Mouse (Mus musculus) cortical plate, adult 2 months (tissue): ENCODE measurements around the gene Acsm1. TPM values are rescaled to one million over a fixed set of nuclear protein-coding genes. Genes with fewer than 3 reads are reported as not detected.
A peak's percentile ranks its signal among the peaks of the same experiment; 100 is the strongest.

ENCODE experiments used
- H3K27ac ChIP-seq: fragments of 200-500 bp; 2 replicates; pipeline ENCODE4 v1.5.1; 2012; ENCODE audit warnings: low read length, control low read depth, inconsistent platforms; ENCODE audit not compliant: insufficient read depth
- H3K4me1 ChIP-seq: fragments of 200-500 bp; 2 replicates; pipeline ENCODE4 v1.6.1; 2011; ENCODE audit warnings: low read length; ENCODE audit not compliant: control insufficient read depth, insufficient read depth
- H3K4me3 ChIP-seq: fragments of 200-500 bp; 2 replicates; pipeline ENCODE4 v1.5.1; 2011; ENCODE audit warnings: mild to moderate bottlenecking, low read length, control low read depth; ENCODE audit not compliant: insufficient read depth
- CTCF ChIP-seq: fragments of 200-500 bp; IDR thresholded peaks from 2 replicates; pipeline ENCODE4 v1.5.1; 2011; ENCODE audit warnings: mild to moderate bottlenecking, control low read depth, low read length; ENCODE audit not compliant: insufficient read depth; ENCODE audit errors: extremely low read depth
- POLR2A ChIP-seq: fragments of 200-500 bp; IDR thresholded peaks from 2 replicates; pipeline ENCODE4 v1.6.1; 2011; ENCODE audit warnings: mild to moderate bottlenecking, low read length, control low read depth; ENCODE audit not compliant: insufficient read depth; ENCODE audit errors: extremely low read depth
- polyA plus RNA-seq: library from polyadenylated mRNA; depleted of rRNA; stranded (reverse); fragments of >200 nt; gene quantifications from 2 replicates; pipeline ENCODE4 v1.2.3, GENCODE M21; 2012; rRNA removed

Acsm1 gene
- polyA plus RNA-seq, 1 experiment: not detected

DNA sequence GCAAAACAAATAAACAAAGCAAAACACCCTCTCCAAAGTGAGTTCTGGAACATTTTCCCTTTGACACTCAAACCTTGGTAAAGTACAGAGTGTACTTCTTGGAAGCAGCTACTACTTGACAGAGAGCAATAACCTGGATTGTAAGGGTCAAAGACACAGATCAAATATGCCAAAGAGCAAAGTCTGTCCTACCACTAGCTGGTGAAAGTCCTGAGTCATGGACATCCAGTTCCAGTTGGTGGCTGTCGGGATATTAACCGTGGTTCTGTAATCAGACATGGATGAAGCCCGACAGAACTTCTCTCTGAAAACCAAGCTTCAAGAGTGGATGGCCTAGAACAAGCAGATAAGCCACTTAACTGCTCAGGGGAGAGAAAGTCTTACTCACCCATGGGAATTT is 61.1 kb downstream of the Acsm1 start:
- no peak overlapping the region for H3K4me3 ChIP-seq
- H3K27ac ChIP-seq: no peak overlapping the region
- no peaks in the 10 kb centered on the region for H3K4me1 ChIP-seq
- TF ChIP-seq CTCF (no peak), POLR2A (no peak)

DNA sequence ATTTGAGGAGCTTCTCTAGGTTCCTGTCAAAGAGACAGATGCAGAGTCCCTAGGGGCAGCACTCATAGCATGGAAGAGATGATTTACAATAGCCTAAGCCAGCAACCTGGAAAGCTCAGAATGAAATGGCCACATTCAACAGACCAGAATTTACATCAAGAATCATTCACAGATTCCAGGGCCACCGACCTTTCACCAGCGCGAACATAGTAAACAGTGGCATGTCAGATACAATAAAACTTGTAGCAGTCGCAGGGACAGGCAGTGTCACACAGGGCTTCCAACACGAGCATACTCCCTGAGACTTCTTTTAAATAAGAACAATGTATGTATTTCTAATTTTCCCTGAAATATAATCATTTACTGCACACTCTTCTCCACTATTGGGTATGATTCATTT is 63.6 kb downstream of the Acsm1 start:
- TF ChIP-seq POLR2A (no peak), CTCF (no peak)
- H3K4me3 ChIP-seq: no peak overlapping the region
- no peak overlapping the region for H3K27ac ChIP-seq
- H3K4me1 ChIP-seq: no peaks in the 10 kb centered on the region

DNA sequence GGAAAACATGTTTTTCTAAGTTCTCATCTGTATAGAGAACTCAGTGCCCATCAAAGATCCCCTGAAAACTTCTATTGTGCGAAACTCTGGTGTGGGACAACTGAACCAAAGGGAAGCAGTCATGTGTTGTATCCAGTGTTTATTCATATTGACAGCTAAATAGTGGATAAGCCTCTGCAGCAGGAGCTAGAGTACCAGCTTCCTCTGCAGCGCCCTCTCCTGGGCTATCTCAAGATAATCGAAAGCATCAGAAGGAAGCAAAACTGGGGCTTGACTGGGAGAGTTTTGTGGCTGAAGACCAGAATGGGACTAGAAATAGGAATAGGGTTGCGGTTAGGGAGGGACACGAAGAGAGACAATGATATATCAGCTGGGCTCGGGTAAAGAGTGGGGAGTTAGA is 64.1 kb downstream of the Acsm1 start:
- TF ChIP-seq POLR2A (no peak), CTCF (peak; percentile 35)
- no peaks in the 10 kb centered on the region for H3K4me1 ChIP-seq
- no peak overlapping the region for H3K27ac ChIP-seq
- no peak overlapping the region for H3K4me3 ChIP-seq

DNA sequence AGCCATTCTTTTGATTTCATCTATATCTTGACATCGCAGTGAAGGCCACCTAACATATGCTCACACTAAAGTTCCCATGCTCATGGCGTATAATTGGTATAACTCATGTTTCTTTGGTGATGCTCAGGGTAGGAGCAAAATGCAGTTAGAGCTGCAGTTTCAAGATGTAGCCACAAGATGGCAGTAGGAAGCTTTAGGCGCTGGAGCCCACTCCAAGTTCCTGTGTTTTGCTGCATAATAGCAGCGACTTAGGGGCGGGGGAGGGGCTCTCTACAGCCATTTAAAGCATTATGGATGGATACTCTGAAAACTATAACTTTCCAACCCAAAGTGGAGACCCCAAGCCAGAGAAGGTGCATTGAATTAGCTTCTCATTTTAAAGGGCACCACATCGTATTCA is 66.6 kb downstream of the Acsm1 start:
- TF ChIP-seq CTCF (peak; percentile 82), POLR2A (no peak)
- no peaks in the 10 kb centered on the region for H3K4me1 ChIP-seq
- no peak overlapping the region for H3K4me3 ChIP-seq
- no peak overlapping the region for H3K27ac ChIP-seq

DNA sequence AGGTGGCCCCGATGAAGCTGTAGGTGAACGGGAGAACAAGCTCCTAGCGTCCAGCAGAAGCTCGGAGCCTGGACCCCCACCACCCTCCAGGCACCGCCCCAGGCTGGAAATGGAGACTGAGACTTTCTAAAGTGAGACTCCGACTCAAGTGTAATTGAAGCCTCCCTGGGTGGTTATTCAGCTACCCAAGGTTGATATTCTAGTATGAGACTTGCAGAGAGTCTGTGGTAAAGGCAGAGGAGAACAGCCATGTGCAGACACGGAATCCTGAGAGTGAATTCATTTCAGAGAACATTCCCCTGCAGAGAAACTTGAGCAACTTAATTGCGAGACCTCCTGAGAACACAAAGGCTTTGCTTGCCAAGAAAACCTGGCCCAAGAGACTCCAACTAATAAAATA is 73.3 kb downstream of the Acsm1 start:
- no peak for TF ChIP-seq CTCF
- no peak for TF ChIP-seq POLR2A
- no peak overlapping the region for H3K27ac ChIP-seq
- H3K4me3 ChIP-seq: no peak overlapping the region
- no peaks in the 10 kb centered on the region for H3K4me1 ChIP-seq

DNA sequence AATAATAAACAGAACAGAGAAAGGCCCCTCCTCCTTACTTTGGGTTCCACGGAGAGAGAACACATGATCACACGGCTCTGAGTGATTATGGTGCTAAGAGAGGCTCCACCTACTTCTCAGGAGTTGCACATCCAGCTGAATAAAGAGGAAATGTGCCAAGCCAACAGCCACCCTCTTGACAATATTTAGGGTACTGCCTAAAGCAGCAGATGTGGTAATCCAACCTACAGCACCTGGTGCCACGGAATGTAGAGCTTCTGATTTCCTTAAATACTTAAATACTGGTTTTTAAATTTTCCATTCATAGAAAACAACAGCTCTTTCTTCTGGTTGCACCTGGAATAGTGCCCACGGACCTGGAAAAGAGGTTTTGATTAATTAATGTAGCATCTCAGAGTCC is 75.9 kb downstream of the Acsm1 start:
- Histone ChIP-seq H3K4me1 (no peaks in the 10 kb centered on the region), H3K4me3 (no peak overlapping the region), H3K27ac (no peak overlapping the region)
- TF ChIP-seq POLR2A (no peak), CTCF (no peak)

DNA sequence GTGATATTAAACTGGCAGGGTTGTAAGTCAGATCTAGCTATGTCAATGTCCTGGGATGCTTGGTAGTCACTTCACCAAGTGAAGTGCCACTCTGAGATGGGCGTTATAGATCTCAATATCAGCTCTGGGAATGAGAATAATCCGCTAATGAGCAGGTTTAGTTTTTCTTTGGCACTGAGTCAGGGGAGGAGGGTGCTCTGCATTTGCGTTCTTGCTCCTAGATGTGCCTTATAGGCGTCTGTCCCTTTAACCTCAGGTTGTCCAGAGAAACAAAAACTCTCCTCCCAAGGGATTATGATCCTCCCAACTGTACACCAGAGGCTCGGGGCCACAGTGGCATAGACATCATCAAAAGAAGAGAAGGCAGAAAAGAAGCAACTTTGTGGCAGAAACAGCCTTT is 82.9 kb downstream of the Acsm1 start, which contains the start of gene Acsm4:
Gene Acsm4 (plus strand): TSS at position 301 of the 400 bp plus-strand sequence.
- no peaks in the 10 kb centered on the region for H3K4me1 ChIP-seq
- TF ChIP-seq CTCF (no peak), POLR2A (no peak)
- H3K27ac ChIP-seq: no peak within 1 kb of the TSS
- H3K4me3 ChIP-seq: no peak within 1 kb of the TSS

DNA sequence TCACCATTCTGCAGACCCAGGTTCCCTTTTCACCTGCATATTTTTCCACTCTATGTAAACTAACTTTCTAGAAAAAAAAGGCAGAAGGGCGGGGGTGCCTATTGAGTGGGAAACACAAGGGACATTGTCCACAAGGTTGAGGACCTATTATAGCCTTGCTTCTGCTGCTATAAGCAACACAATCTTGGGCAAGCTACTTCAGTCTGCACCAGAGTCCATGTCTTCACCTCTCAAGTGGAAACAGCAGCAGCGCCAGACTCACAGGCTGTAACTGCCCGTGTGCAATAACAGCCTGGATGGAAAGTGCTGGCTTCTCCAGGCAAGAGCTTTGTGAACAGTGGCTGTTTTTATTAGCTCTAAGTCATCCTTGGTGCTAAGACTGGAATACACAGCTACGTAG is 85.5 kb downstream of the Acsm1 start:
- no peaks in the 10 kb centered on the region for H3K4me1 ChIP-seq
- TF ChIP-seq POLR2A: no peak
- no peak for TF ChIP-seq CTCF
- no peak overlapping the region for H3K27ac ChIP-seq
- H3K4me3 ChIP-seq: no peak overlapping the region

DNA sequence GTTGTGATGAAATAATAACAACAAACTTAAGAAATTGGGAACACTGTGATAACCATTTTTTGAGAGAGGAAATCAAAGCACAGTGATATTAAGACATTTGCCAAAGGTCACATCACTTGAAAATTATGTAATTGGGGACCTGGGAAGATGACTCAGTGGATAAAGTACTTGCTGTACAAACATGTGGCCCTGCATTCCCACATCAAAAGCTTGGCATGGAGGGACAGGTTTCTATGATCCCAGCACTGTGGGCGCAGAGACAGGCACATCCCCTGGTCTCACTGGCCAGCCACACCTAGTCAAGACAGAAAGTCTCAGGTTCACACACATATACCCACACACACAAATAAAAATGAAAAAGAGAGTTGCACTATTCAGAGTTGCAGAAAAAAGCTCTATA is 88.1 kb downstream of the Acsm1 start:
- TF ChIP-seq CTCF (no peak), POLR2A (no peak)
- Histone ChIP-seq H3K4me3 (no peak overlapping the region), H3K27ac (no peak overlapping the region), H3K4me1 (no peaks in the 10 kb centered on the region)

Other genes with a start within 250 kb of the Acsm1 start
- 0.06 TPM in 1 of 2 replicates, not detected in the other for gene Gp2, start 147.7 kb upstream of the Acsm1 start, polyA plus RNA-seq
- gene Umod, start 127.7 kb upstream of the Acsm1 start, polyA plus RNA-seq: not detected in 2 replicates
- 0.11 and 0.29 TPM in 2 replicates for gene Acsm5, start 87.6 kb upstream of the Acsm1 start, polyA plus RNA-seq
- gene Pdilt, start 83.5 kb upstream of the Acsm1 start, polyA plus RNA-seq: not detected in 2 replicates
- not detected in 2 replicates for gene Acsm2, start 52.7 kb upstream of the Acsm1 start, polyA plus RNA-seq
- 0.06 and 0.13 TPM in 2 replicates for gene Acsm4, start 83.0 kb downstream of the Acsm1 start, polyA plus RNA-seq
- 33.2 and 33.5 TPM in 2 replicates for gene Thumpd1, start 113.8 kb downstream of the Acsm1 start, polyA plus RNA-seq
- not detected in 2 replicates for gene Acsm3, start 153.9 kb downstream of the Acsm1 start, polyA plus RNA-seq
- 1.3 and 3.5 TPM in 2 replicates for gene Rexo5, start 187.0 kb downstream of the Acsm1 start, polyA plus RNA-seq
- 6.9 TPM in 2 replicates for gene Eri2, start 187.0 kb downstream of the Acsm1 start, polyA plus RNA-seq